Mouse (Mus musculus) spleen, adult 2 months (tissue): Measurements from ENCODE around the gene 1700012A03Rik.

Experiments used
- CTCF ChIP-seq: fragments of 200-500 bp; IDR thresholded peaks from 2 replicates; pipeline ENCODE4 v1.5.1; 2011; ENCODE audit warnings: mild to moderate bottlenecking, inconsistent platforms; ENCODE audit not compliant: insufficient read depth, insufficient read length, insufficient replicate concordance; ENCODE audit errors: extremely low read depth
- POLR2A ChIP-seq: fragments of 200-500 bp; IDR thresholded peaks from 2 replicates; pipeline ENCODE4 v1.6.1; 2011; ENCODE audit warnings: low read depth, low read length, inconsistent platforms

DNA sequence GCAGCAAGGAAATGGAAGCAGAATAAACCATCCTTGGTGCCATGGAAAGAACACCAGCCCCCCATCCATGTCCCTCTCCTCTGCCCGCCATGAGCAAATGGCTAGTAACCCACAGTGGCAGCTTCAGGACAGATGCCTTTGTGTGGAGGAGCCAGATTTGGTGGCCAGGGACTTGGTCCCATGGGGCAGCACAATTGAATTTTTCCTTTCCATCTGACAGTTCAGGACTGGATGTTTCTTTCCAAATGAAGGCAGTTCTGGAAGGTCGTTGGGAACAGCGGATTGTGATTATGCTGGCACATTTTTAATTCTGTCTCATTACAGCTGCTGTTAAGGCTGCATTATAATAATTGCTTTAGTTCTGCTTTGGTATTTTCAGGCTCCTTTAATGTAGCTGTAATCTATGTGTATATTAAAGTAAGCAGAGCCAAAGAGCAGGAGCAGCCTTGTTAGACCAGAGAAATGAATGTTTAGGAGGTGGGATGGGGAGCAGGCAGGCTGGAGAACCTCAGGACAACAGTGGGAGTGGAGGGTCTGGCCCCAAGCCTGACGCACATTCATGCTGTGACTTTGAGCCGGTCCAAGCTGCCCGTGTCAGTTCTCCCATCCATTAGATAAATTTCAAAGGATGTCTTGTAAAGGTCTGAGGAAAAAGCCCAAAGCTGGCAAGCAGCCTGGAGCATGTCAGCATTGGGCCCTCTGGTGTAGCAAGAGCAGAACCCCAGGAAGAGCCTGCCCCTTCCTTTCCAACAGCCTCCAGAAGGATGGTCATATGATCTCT, 2.3 kb downstream of the 1700012A03Rik start:
- no peak for TF ChIP-seq CTCF
- TF ChIP-seq POLR2A = no peak
